Mouse (Mus musculus) hindbrain, embryonic 14.5 days (tissue): Measurements from ENCODE around the gene Pfdn6. TPM values are rescaled to one million over a fixed set of nuclear protein-coding genes. Genes with fewer than 3 reads are reported as not detected.

Source experiments
- ATAC-seq: fragments of 200-750 bp; cut with Nextera tagmentation; 2 replicates; pipeline ENCODE4 v1.8.0; 2017; ENCODE audit warnings: moderate number of reproducible peaks, mild to moderate bottlenecking, moderate TSS enrichment, moderate library complexity; ENCODE audit not compliant: low FRiP score
- DNase-seq: peaks from one replicate; pipeline ENCODE4 v3.0.0-alpha.2; 2015; ENCODE audit warnings: low spot score
- H3K27ac ChIP-seq: fragments of 300-500 bp; sonication (generic); 2 replicates; pipeline ENCODE4 v1.5.1; 2014; ENCODE audit warnings: mild to moderate bottlenecking, moderate library complexity
- H3K27me3 ChIP-seq: fragments of 300-500 bp; sonication (generic); 2 replicates; pipeline ENCODE4 v1.6.1; 2014; ENCODE audit warnings: mild to moderate bottlenecking, low read length, mixed read lengths; ENCODE audit not compliant: control insufficient read depth, insufficient read depth
- H3K36me3 ChIP-seq: fragments of 300-500 bp; sonication (generic); replicated peaks from 2 replicates; pipeline ENCODE4 v1.6.1; 2014; ENCODE audit not compliant: control insufficient read depth, insufficient read depth
- H3K4me1 ChIP-seq: fragments of 300-500 bp; sonication (generic); replicated peaks from 2 replicates; pipeline ENCODE4 v1.6.1; 2014; ENCODE audit warnings: antibody characterized with exemption, low read length, mixed read lengths; ENCODE audit not compliant: control insufficient read depth, insufficient read depth
- H3K4me2 ChIP-seq: fragments of 300-500 bp; sonication (generic); replicated peaks from 2 replicates; pipeline ENCODE4 v1.6.1; 2014; ENCODE audit warnings: mild to moderate bottlenecking, moderate library complexity
- H3K4me3 ChIP-seq: fragments of 300-500 bp; sonication (generic); replicated peaks from 2 replicates; pipeline ENCODE4 v1.5.1; 2014; ENCODE audit warnings: mild to moderate bottlenecking, low read length
- H3K9ac ChIP-seq: fragments of 300-500 bp; sonication (generic); 2 replicates; pipeline ENCODE4 v1.6.1; 2014
- H3K9me3 ChIP-seq: fragments of 300-500 bp; sonication (generic); 2 replicates; pipeline ENCODE4 v1.6.1; 2016; ENCODE audit warnings: low read length; ENCODE audit not compliant: control insufficient read depth
- WGBS: fragments of 180-500 bp; shearing (Covaris S2); extraction: QIAGEN DNeasy Blood & Tissue Kit; methylation state at CpG from one replicate; pipeline ENCODE4 v1.1.7; 2014; 5-methylcytosine and 5-hydroxymethylcytosine counted together
- polyA plus RNA-seq: library from polyadenylated mRNA; unstranded; fragments of >200 nt; fragmentation: Nextera tagmentation; extraction: Ambion mirVana; gene quantifications from 2 replicates; pipeline ENCODE4 v1.2.1, GENCODE M21; 2014

The Pfdn6 gene
- polyA plus RNA-seq, 1 experiment from 2014 or later, result 161 TPM

DNA sequence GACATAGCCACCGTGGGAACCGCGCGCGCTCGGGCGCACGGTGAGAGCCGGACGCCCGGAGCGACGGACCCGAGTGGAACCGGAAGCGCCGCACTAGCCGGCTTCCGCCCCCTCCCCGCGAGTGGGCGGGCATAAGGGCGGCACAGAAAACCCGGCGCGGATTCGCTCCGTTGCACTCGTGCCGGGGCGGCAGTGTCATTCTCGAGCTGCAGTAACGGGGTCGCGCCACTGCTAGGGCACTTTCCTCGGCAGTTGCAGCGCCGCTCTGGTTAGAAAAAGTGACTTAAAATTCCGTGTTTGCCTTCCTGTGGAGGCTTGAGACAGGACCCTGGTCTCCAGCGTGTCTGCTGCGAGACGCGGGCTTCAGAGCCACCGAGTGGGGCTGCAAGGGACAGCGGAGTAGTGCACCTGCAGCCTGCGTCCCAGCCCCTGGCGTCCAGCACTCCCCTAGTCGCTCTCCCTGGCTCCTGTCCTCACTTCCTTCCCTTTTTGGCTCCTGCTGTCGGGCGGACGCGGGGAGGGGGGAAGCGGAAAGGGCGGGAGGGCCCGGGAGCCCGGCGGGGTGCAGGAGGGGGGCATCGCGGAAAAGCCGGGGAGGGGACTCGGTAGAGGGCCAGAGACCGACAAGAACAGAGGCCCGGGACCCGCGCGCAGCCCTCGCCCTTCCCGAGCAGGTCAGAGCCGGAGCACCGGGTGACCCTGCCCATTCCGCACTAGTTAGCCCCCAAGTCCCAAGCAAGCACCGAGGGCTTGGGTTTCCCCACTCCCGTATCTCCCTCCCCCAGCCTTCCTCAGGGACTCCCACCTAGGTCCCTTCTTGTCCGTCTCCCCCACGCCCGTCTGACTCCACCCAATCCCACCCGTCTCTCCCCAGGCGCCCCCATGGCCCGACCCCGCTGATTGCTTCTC is 10.5 kb downstream of the Pfdn6 start, which contains the start of gene Rgl2:
Gene Rgl2 (plus strand): TSS at position 173 of the 909 bp plus-strand sequence.
- Histone ChIP-seq H3K9ac (peak within 1 kb of the TSS; percentile 88), H3K27ac (peak within 1 kb of the TSS; percentile 97), H3K9me3 (no peaks in the 10 kb centered on the region), H3K4me1 (peaks cover 20% of the 10 kb centered on the region), H3K36me3 (peaks cover 33% of the 10 kb centered on the region), H3K27me3 (no peaks in the 10 kb centered on the region), H3K4me2 (peak within 1 kb of the TSS; percentile 98), H3K4me3 (peak within 1 kb of the TSS; percentile 73)
- ATAC-seq (peak; percentile 87), DNase-seq (peak; percentile 96)
- WGBS, result under 1% methylated on average over 70 of the region's 80 CpGs

DNA sequence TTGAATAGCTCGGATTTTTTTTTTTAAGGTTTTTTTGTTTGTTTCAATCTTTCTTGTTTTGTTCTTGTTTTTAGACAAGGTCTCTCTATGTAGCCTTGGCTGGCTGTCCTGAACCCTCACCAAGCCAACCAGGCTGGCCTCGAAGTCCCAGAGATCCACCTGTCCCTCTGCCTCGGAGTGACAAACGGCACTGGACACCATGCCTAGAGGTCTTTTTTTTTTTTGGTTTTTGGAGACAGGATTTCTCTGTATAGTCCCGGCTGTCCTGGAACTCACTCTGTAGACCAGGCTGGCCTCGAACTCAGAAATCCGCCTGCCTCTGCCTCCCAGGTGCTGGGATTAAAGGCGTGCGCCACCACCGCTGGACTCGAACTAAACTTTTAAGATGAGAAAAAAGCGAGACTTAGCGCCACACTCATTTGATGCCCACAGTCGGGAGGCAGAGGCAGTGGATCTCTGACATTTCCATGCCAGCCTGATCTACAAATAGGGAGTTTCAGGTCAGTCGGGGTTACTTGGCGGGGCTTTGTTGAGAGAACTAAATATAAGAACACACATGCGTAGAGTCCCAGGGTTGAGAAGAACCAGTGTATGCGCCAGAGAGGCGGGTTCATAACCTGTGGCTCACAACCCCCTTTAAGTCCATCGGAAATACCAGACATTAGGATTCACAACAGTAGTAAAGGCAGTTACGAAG is 11.7 kb downstream of the Pfdn6 start:
- Histone ChIP-seq H3K4me2 (peak overlapping the region; percentile 98), H3K9ac (peak overlapping the region; percentile 88), H3K36me3 (peaks cover 23% of the 10 kb centered on the region), H3K4me3 (peak overlapping the region; percentile 73), H3K27me3 (no peaks in the 10 kb centered on the region), H3K4me1 (peaks cover 20% of the 10 kb centered on the region), H3K9me3 (no peaks in the 10 kb centered on the region), H3K27ac (no peak overlapping the region)
- ATAC-seq (no peak), DNase-seq (no peak)
- WGBS, result 67% methylated on average over 21 of the region's 21 CpGs

DNA sequence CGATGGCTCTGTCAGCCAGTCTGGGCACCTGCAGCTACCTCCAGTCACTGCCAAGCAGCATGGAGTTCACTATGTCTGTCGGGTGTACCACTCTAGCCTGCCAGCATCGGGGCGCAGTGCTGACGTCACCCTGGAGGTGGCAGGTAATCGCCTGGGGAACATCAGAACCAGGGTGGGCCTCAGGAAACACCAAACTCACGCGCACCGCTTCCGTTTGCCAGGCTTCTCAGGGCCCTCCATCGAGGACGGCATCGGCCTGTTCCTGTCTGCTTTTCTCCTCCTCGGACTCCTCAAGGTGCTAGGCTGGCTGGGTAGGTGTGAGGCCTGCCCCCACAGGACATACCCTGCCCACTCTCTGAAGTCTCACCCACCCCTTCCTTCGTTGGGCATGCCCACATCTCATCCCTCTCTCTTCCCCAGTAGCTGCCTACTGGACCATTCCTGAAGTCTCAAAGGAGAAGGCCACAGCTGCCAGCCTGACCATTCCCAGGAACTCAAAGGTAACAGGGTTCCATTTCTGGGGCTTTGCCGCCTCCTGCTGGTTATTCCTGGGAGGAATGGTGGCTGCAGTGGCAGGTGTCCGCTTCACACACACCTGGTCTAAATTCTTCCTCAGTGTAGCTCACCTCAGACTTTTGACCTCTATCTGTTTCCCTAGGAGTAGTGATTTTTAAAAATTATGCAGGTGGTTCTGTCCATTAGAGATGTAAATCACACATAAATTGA is 13.8 kb downstream of the Pfdn6 start:
- no peak overlapping the region for H3K4me2 ChIP-seq
- H3K9ac ChIP-seq, result no peak overlapping the region
- peaks cover 18% of the 10 kb centered on the region for H3K4me1 ChIP-seq
- no peak for ATAC-seq
- H3K4me3 ChIP-seq, result no peak overlapping the region
- no peaks in the 10 kb centered on the region for H3K9me3 ChIP-seq
- no peak for DNase-seq
- H3K27ac ChIP-seq, result no peak overlapping the region
- 73% methylated on average over 17 of the region's 17 CpGs for WGBS
- peaks cover 13% of the 10 kb centered on the region for H3K36me3 ChIP-seq
- H3K27me3 ChIP-seq, result no peaks in the 10 kb centered on the region

DNA sequence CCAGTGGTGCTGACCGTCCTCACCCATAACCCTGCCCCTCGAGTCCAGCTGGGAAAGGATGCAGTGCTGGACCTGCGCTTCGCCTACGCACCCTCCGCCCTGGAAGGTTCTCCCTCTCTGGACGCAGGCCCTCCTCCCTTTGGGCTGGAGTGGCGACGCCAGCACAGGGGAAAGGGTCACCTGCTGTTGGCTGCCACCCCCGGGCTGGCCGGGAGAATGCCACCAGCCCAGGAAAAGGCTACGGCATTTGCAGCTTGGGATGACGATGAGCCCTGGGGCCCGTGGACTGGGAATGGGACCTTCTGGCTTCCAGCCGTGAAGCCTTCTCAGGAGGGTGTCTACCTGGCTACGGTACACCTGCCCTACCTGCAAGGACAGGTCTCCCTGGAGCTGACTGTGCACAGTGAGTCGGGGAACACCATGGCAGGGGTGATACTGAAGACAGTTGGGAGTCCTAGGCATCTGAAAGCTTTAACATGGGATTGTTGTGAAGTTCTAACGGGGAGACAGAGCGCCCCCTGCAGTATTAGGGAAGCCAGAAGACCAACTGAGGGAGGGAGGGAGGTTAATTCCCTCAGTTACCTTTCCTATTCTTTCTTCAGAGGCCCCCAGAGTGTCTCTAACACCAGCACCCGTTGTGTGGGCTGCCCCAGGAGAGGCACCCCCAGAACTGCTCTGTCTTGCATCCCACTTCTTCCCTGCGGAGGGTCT is 14.6 kb downstream of the Pfdn6 start:
- peaks cover 12% of the 10 kb centered on the region for H3K4me1 ChIP-seq
- ATAC-seq (no peak), DNase-seq (no peak)
- no peaks in the 10 kb centered on the region for H3K9me3 ChIP-seq
- WGBS, result 80% methylated on average over 21 of the region's 21 CpGs
- H3K9ac ChIP-seq, result no peak overlapping the region
- H3K4me2 ChIP-seq, result no peak overlapping the region
- H3K36me3 ChIP-seq, result peaks cover 13% of the 10 kb centered on the region
- H3K27ac ChIP-seq, result no peak overlapping the region
- H3K27me3 ChIP-seq, result no peaks in the 10 kb centered on the region
- no peak overlapping the region for H3K4me3 ChIP-seq

DNA sequence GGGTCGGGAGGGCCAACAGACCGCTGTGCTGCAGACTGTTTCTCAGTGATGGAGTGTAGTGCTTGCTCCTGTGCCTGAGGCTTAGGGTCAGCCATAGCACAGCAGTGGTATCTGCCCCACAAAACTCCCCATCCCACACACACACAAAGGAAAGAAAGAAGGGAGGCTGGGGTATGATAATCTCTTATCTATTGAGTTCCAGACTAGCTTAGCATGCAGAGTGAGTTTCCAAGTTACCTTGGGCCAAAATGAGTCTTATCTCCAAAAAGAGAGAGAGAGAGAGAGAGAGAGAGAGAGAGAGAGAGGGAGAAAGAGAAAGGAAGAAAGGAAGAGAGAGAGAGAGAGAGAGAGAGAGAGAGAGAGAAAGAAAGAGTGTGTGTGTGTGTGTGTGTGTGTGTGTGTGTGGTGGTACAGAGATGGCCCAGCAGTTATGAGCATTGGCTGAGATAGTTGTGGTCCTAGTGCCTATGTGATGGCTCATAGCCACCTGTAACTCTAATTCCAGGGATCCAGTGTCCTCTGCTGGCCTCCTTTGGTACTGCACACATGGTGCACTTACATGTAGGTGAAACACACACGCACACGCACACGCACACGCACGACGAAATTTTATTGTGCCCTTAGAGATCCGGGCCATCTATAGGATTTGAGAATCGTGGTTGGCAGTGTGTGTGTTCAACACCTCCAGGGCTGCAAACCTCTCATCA is 15.4 kb downstream of the Pfdn6 start:
- no peaks in the 10 kb centered on the region for H3K27me3 ChIP-seq
- 79% methylated on average over 10 of the region's 10 CpGs for WGBS
- no peak overlapping the region for H3K27ac ChIP-seq
- H3K4me2 ChIP-seq, result no peak overlapping the region
- H3K4me3 ChIP-seq, result no peak overlapping the region
- no peak for DNase-seq
- no peak for ATAC-seq
- H3K9ac ChIP-seq, result no peak overlapping the region
- no peaks in the 10 kb centered on the region for H3K9me3 ChIP-seq
- peaks cover 19% of the 10 kb centered on the region; the same call in 1 of the 2 replicates for H3K4me1 ChIP-seq
- H3K36me3 ChIP-seq, result peaks cover 13% of the 10 kb centered on the region

DNA sequence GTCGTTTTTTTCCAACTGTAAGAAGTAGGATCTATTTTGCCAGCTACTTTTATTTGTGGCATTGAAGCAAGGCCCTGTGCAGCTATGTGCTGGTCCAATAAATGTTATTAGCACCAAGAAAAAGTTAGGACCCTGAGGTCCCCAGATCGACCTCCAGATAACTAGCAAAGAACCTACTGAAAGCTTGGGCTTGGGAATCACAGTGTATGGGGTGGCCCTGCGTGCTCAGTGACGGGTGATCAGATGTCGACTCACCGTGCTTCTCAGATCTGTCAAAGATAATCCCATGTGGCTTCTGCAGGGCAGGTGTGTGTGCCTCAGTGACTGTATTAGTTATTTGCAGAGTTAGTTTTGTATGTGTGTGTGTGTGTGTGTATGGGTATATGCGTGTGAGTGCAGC is 18.8 kb downstream of the Pfdn6 start:
- ATAC-seq, result no peak
- no peak overlapping the region for H3K27ac ChIP-seq
- peaks cover 23% of the 10 kb centered on the region for H3K4me1 ChIP-seq
- H3K9me3 ChIP-seq, result no peaks in the 10 kb centered on the region
- H3K9ac ChIP-seq, result no peak overlapping the region; the same call in 1 of the 2 replicates
- DNase-seq, result no peak
- H3K36me3 ChIP-seq, result peaks cover 7% of the 10 kb centered on the region; the same call in 1 of the 2 replicates
- H3K4me2 ChIP-seq, result no peak overlapping the region
- H3K4me3 ChIP-seq, result no peak overlapping the region
- 92% methylated on average over 7 of the region's 7 CpGs for WGBS
- H3K27me3 ChIP-seq, result no peaks in the 10 kb centered on the region; the same call in 1 of the 2 replicates

DNA sequence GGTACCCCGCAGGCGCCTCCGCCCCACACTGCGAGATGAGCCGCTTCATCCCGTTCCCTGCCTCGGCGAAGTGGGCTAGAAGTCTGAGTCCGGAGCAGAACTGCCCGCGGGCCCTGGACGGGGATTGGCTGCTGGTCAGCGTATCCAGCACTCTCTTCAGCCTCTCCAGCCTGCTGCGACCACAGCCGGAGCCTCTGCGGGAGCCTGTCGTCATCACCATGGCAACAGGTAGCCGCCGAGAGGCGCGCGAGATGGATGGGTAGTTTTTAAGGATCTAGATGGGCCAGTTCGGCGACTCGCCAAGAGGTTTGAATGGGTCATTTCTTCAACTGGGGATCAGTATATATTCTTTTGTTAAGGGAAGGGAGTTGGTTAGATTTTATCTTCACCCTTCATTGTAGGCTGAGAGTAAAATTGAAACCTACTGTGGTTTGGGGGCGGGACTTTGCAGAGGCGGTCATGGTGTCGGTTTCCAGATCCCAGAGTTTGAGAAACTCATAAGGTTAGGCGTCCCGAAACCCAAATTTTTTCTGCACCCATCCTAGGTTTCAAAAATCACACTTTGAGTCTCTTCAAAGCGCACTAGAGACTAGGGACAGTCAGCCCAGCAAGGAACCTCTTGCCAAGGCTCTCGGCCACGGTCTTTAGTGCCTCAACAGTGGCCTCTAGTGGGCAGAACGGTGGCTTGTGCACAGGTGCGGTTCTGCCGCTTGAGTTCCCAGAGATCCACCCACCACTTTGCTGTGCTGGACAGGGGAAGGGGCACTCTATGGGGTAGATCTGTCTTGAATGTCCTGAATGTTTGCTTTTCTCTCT is 19.7 kb downstream of the Pfdn6 start:
- Histone ChIP-seq H3K4me2 (peak overlapping the region; percentile 74), H3K9me3 (no peaks in the 10 kb centered on the region), H3K9ac (peak overlapping the region; percentile 52), H3K36me3 (peaks cover 7% of the 10 kb centered on the region; the same call in 1 of the 2 replicates), H3K27ac (peak overlapping the region; percentile 66), H3K4me3 (peak overlapping the region; percentile 34), H3K4me1 (peaks cover 23% of the 10 kb centered on the region), H3K27me3 (no peaks in the 10 kb centered on the region; the same call in 1 of the 2 replicates)
- DNase-seq (peak; percentile 81), ATAC-seq (peak; percentile 12; the same call in 1 of the 2 replicates)
- WGBS, result 1% methylated on average over 36 of the region's 36 CpGs
